Mouse (Mus musculus) layer of hippocampus, postnatal 25 days (tissue): ENCODE data around the gene Spint5. TPM values are rescaled to one million over a fixed set of nuclear protein-coding genes. Genes with fewer than 3 reads are reported as not detected.

ENCODE experiments used
- total RNA-seq, 2 experiments: library from RNA; stranded (reverse); gene quantifications; 2 replicates each; pipeline ENCODE4 v1.2.3; 2021

The Spint5 gene
- total RNA-seq, 2 experiments from 2014 or later, result not detected

Other genes with a start within 250 kb of the Spint5 start
- not detected for gene Trp53tg5, start 241.6 kb upstream of the Spint5 start, total RNA-seq
- 100 to 1,000 TPM; 116 to 118 TPM for gene Dbndd2, start 229.2 kb upstream of the Spint5 start, total RNA-seq
- 10 to 100 TPM; 85.3 to 87.3 TPM for gene Pigt, start 217.8 kb upstream of the Spint5 start, total RNA-seq
- gene Wfdc2, start 152.9 kb upstream of the Spint5 start, total RNA-seq, result under 1 TPM in 1 of 2 experiments, not detected in 1; 0.34 TPM
- not detected for gene Spint3, start 141.8 kb upstream of the Spint5 start, total RNA-seq
- gene Wfdc6a, start 129.9 kb upstream of the Spint5 start, total RNA-seq, result not detected
- not detected for gene Eppin, start 121.7 kb upstream of the Spint5 start, total RNA-seq
- gene Wfdc6b, start 101.8 kb upstream of the Spint5 start, total RNA-seq, result not detected
- not detected for gene Wfdc8, start 101.7 kb upstream of the Spint5 start, total RNA-seq
- not detected for gene Wfdc16, start 76.5 kb upstream of the Spint5 start, total RNA-seq
- gene Wfdc10, start 59.3 kb upstream of the Spint5 start, total RNA-seq, result not detected
- gene Wfdc9, start 58.7 kb upstream of the Spint5 start, total RNA-seq, result not detected
- not detected for gene Wfdc11, start 41.2 kb upstream of the Spint5 start, total RNA-seq
- gene Wfdc13, start 30.2 kb upstream of the Spint5 start, total RNA-seq, result not detected
- not detected for gene Spint4, start 16.8 kb upstream of the Spint5 start, total RNA-seq
- 1 to 10 TPM in 1 of 2 experiments, under 1 TPM in 1; 0.89 to 1.0 TPM for gene Wfdc3, start 30.6 kb downstream of the Spint5 start, total RNA-seq
- gene Dnttip1, start 30.7 kb downstream of the Spint5 start, total RNA-seq, result 10 to 100 TPM; 37.0 TPM
- 1 to 10 TPM in 1 of 2 experiments, not detected in 1; 1.2 TPM for gene Ube2c, start 54.6 kb downstream of the Spint5 start, total RNA-seq
- not detected for gene Tnnc2, start 64.7 kb downstream of the Spint5 start, total RNA-seq
- gene Snx21, start 70.5 kb downstream of the Spint5 start, total RNA-seq, result 10 to 100 TPM; 38.0 to 45.8 TPM
- 10 to 100 TPM; 24.3 to 25.4 TPM for gene Acot8, start 89.6 kb downstream of the Spint5 start, total RNA-seq
- 1 to 10 TPM; 7.8 to 9.3 TPM for gene Zswim3, start 89.8 kb downstream of the Spint5 start, total RNA-seq
- gene Zswim1, start 107.4 kb downstream of the Spint5 start, total RNA-seq, result 10 to 100 TPM; 22.7 to 22.9 TPM
- not detected for gene Spata25, start 113.2 kb downstream of the Spint5 start, total RNA-seq
- gene Ctsa, start 117.6 kb downstream of the Spint5 start, total RNA-seq, result 100 to 1,000 TPM in 1 of 2 experiments, 10 to 100 TPM in 1; 93.3 to 106 TPM
- 1 to 10 TPM; 3.4 to 4.6 TPM for gene Neurl2, start 118.2 kb downstream of the Spint5 start, total RNA-seq
- 10 to 100 TPM; 68.8 to 73.7 TPM for gene Pltp, start 142.4 kb downstream of the Spint5 start, total RNA-seq
- gene Pcif1, start 164.0 kb downstream of the Spint5 start, total RNA-seq, result 10 to 100 TPM; 40.4 to 47.2 TPM
- 10 to 100 TPM; 23.3 to 29.1 TPM for gene Zfp335, start 196.5 kb downstream of the Spint5 start, total RNA-seq
- gene Mmp9, start 225.5 kb downstream of the Spint5 start, total RNA-seq, result 1 to 10 TPM; 1.5 to 1.8 TPM
- 100 to 1,000 TPM; 366 to 382 TPM for gene Slc12a5, start 245.5 kb downstream of the Spint5 start, total RNA-seq